Mouse (Mus musculus): ENCODE measurements around the gene Tet3. TPM values are rescaled to one million over a fixed set of nuclear protein-coding genes. Genes with fewer than 3 reads are reported as not detected.

Gene Tet3
- total and polyA plus RNA-seq, 2 experiments from 2014 or later: 30.8 to 41.9 TPM

GRCm38 (mm10) chr6:83478628-83479027 lies 19.7 kb upstream of the Tet3 start:
- Histone ChIP-seq H3K36me3 (ENCODE audit: insufficient read depth, low read length) (peaks cover 11% of the 10 kb centered on the region), H3K4me2 (ENCODE audit: low read depth, low read length) (no peak overlapping the region)
- no peak for ATAC-seq

DNA sequence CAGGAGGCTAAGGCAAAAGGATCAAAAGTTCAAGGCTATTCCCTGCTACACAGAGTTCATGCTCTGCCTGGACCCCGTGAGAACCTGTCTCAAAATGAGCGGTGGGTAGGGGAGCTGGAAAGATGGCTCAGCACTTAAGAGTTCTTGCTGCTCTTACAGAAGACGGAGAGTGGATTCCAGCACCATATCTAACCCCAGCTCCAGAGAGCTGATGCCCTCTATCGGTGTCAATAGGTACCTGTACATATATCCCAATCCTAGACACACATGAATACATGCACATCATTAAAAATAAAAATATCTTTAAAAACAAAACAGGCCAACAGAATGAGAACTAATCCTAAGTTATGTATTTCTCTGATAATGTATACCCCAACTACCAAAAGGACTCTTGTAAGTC lies 19.3 kb upstream of the Tet3 start:
- H3K9me3 ChIP-seq (ENCODE audit: low read length): no peaks in the 10 kb centered on the region
- peak; percentile 42 for TF ChIP-seq CTCF (IDR thresholded peaks at IDR 0.05; ENCODE audit: low read depth)
- 72% methylated on average over 4 of the region's 4 CpGs for WGBS
- H3K4me2 ChIP-seq (ENCODE audit: low read depth, low read length): no peak overlapping the region
- H3K4me3 ChIP-seq (ENCODE audit: low read length): no peak overlapping the region
- no peak overlapping the region for H3K27ac ChIP-seq
- H3K9ac ChIP-seq (replicated peaks; ENCODE audit: low read length): no peak overlapping the region
- peaks cover 11% of the 10 kb centered on the region for H3K36me3 ChIP-seq (ENCODE audit: insufficient read depth, low read length)
- ATAC-seq: no peak
- H3K4me1 ChIP-seq (ENCODE audit: insufficient read depth, low read length): no peaks in the 10 kb centered on the region
- no peaks in the 10 kb centered on the region for H3K27me3 ChIP-seq (ENCODE audit: insufficient read depth, low read length)
- peak; percentile 34 for DNase-seq (ENCODE audit: low spot score)

More at GRCm38 (mm10) chr6:83478628-83479027, 19.7 kb upstream of the Tet3 start:
- no peaks in the 10 kb centered on the region for H3K4me1 ChIP-seq (ENCODE audit: insufficient read depth, low read length)
- TF ChIP-seq CTCF (IDR thresholded peaks at IDR 0.05; ENCODE audit: low read depth): no peak
- no peak overlapping the region for H3K4me3 ChIP-seq (ENCODE audit: low read length)
- DNase-seq (ENCODE audit: low spot score): no peak
- WGBS: 93% methylated on average over 7 of the region's 7 CpGs
- no peak overlapping the region for H3K27ac ChIP-seq
- H3K9me3 ChIP-seq (ENCODE audit: low read length): no peaks in the 10 kb centered on the region
- H3K9ac ChIP-seq (replicated peaks; ENCODE audit: low read length): no peak overlapping the region
- H3K27me3 ChIP-seq (ENCODE audit: insufficient read depth, low read length): no peaks in the 10 kb centered on the region

- no peaks in the 10 kb centered on the region for H3K4me1 ChIP-seq (ENCODE audit: insufficient read depth, low read length)
- TF ChIP-seq CTCF (IDR thresholded peaks at IDR 0.05; ENCODE audit: low read depth): no peak
- H3K36me3 ChIP-seq (ENCODE audit: insufficient read depth, low read length): peaks cover 4% of the 10 kb centered on the region; the same call in 1 of the 2 replicates
- no peak for DNase-seq (ENCODE audit: low spot score)
- H3K9ac ChIP-seq (replicated peaks; ENCODE audit: low read length): no peak overlapping the region
- no peak for ATAC-seq
- H3K27ac ChIP-seq: no peak overlapping the region
- H3K4me3 ChIP-seq (ENCODE audit: low read length): no peak overlapping the region
- H3K4me2 ChIP-seq (ENCODE audit: low read depth, low read length): no peak overlapping the region
- 76% methylated on average over 7 of the region's 7 CpGs for WGBS
- H3K27me3 ChIP-seq (ENCODE audit: insufficient read depth, low read length): no peaks in the 10 kb centered on the region
- no peaks in the 10 kb centered on the region for H3K9me3 ChIP-seq (ENCODE audit: low read length)
Observed at GRCm38 (mm10) chr6:83475431-83475830, 16.5 kb upstream of the Tet3 start.

DNA sequence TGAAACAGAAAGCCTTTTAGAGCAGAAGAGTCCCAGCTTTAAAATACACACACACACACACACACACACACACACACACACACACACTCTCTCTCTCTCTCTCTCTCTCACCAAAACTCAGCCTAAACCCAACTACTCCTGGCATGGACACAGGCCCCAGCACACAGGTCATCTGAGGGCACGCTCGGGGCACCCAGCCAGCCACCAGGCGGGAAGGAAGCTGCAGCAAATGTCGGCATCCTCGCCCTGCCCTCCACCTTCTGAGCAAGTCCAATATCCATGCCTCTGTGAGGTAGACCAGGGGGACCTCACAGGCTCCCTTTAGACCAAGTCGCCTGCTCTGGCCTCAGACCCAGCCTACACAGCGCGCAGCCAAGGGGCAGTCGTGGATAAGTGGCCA lies 14.4 kb upstream of the Tet3 start:
- Histone ChIP-seq H3K36me3 (ENCODE audit: insufficient read depth, low read length) (no peaks in the 10 kb centered on the region), H3K4me3 (ENCODE audit: low read length) (no peak overlapping the region), H3K9me3 (ENCODE audit: low read length) (no peaks in the 10 kb centered on the region), H3K4me1 (ENCODE audit: insufficient read depth, low read length) (no peaks in the 10 kb centered on the region), H3K9ac (replicated peaks; ENCODE audit: low read length) (no peak overlapping the region), H3K27me3 (ENCODE audit: insufficient read depth, low read length) (no peaks in the 10 kb centered on the region), H3K27ac (no peak overlapping the region), H3K4me2 (ENCODE audit: low read depth, low read length) (no peak overlapping the region)
- no peak for DNase-seq (ENCODE audit: low spot score)
- WGBS: 75% methylated on average over 9 of the region's 9 CpGs
- ATAC-seq: no peak
- TF ChIP-seq CTCF (IDR thresholded peaks at IDR 0.05; ENCODE audit: low read depth): no peak

- no peaks in the 10 kb centered on the region for H3K4me1 ChIP-seq (ENCODE audit: insufficient read depth, low read length)
- no peaks in the 10 kb centered on the region for H3K36me3 ChIP-seq (ENCODE audit: insufficient read depth, low read length)
- ATAC-seq (no peak), DNase-seq (ENCODE audit: low spot score) (no peak)
- no peak for TF ChIP-seq CTCF (IDR thresholded peaks at IDR 0.05; ENCODE audit: low read depth)
- no peak overlapping the region for H3K4me2 ChIP-seq (ENCODE audit: low read depth, low read length)
- H3K9ac ChIP-seq (replicated peaks; ENCODE audit: low read length): no peak overlapping the region
- no peak overlapping the region for H3K27ac ChIP-seq
- no peaks in the 10 kb centered on the region for H3K27me3 ChIP-seq (ENCODE audit: insufficient read depth, low read length)
- H3K4me3 ChIP-seq (ENCODE audit: low read length): no peak overlapping the region
- H3K9me3 ChIP-seq (ENCODE audit: low read length): no peaks in the 10 kb centered on the region
- 89% methylated on average over 7 of the region's 7 CpGs for WGBS
Observed at GRCm38 (mm10) chr6:83471739-83472138, 12.9 kb upstream of the Tet3 start.

DNA sequence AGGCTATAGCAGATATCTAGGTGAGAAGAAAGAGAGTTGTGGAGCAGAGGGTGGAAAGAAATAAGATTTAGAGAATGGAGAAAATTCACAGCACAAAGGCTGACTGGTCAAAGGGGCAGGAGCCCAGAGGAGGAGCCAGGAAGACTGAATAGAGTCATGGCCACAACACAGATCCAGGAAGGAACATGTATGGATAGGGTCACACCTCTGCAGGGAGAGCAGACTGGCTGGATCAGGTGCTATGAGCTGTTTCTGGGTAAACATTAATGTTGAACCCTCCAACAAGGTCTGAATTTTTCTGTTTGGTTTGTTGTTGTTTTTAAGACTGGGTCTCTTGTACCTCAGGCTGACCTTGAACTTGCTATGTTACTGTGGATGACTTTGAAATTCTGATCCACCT lies 5.1 kb upstream of the Tet3 start:
- Histone ChIP-seq H3K4me3 (ENCODE audit: low read length) (no peak overlapping the region), H3K4me1 (ENCODE audit: insufficient read depth, low read length) (no peaks in the 10 kb centered on the region)
- no peak for ATAC-seq

DNA sequence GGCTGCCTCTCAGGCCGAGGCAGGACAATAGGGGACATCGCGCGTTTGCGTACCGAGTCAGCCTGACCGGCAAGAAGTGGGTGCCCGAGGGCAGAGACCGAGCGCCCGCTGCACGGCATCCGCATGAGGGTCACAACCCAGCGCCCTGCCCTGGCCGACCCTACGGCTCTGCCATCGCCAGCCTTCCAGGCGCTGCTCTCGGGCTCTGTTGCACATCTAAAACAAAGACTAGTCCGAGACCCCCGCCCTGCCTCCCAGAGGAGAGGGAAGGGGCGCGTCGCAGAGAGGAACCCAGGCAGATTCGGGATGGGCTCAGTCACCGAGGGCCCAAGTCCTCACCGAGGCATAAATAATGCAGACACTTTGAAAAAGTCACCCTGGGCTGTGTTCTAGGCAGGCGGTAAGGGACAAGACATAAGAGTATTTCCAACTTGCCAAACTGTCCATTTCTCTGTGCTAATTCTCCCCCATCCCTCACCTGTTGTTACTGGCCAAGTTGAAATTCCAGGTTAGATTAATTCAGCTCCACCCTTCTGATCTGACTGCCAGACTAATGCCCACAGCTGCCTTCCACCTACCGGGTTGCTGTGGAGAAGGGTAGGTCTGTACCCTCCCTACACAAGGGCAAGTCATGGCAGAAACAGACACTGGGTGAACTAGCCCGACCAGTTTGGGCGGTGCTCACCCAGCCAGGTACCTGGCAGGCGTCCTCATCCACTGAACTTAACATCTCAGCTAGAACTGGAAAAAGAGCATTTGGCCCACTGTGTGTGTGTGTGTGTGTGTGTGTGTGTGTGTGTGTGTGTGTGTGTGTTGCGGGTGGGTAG lies 1.7 kb downstream of the Tet3 start:
- Histone ChIP-seq H3K9me3 (ENCODE audit: low read length) (no peaks in the 10 kb centered on the region), H3K27me3 (ENCODE audit: insufficient read depth, low read length) (no peaks in the 10 kb centered on the region), H3K4me1 (ENCODE audit: insufficient read depth, low read length) (peaks cover 29% of the 10 kb centered on the region), H3K27ac (peak overlapping the region; percentile 90), H3K4me2 (ENCODE audit: low read depth, low read length) (peak overlapping the region; percentile 92), H3K4me3 (ENCODE audit: low read length) (peak overlapping the region; percentile 83), H3K9ac (replicated peaks; ENCODE audit: low read length) (peak overlapping the region; percentile 94), H3K36me3 (ENCODE audit: insufficient read depth, low read length) (no peaks in the 10 kb centered on the region)
- no peak for TF ChIP-seq CTCF (IDR thresholded peaks at IDR 0.05; ENCODE audit: low read depth)
- no peak; the same call in none of the 2 replicates for ATAC-seq
- no peak for DNase-seq (ENCODE audit: low spot score)
- WGBS: 4% methylated on average over 30 of the region's 33 CpGs

More for the DNA sequence above, 5.1 kb upstream of the Tet3 start:
- no peak overlapping the region for H3K4me2 ChIP-seq (ENCODE audit: low read depth, low read length)
- no peak overlapping the region for H3K9ac ChIP-seq (replicated peaks; ENCODE audit: low read length)
- no peaks in the 10 kb centered on the region for H3K9me3 ChIP-seq (ENCODE audit: low read length)
- H3K27me3 ChIP-seq (ENCODE audit: insufficient read depth, low read length): no peaks in the 10 kb centered on the region
- no peak for TF ChIP-seq CTCF (IDR thresholded peaks at IDR 0.05; ENCODE audit: low read depth)
- no peaks in the 10 kb centered on the region for H3K36me3 ChIP-seq (ENCODE audit: insufficient read depth, low read length)
- no peak overlapping the region for H3K27ac ChIP-seq
- DNase-seq (ENCODE audit: low spot score): no peak
